Mouse (Mus musculus) liver, adult 2 months (tissue): ENCODE measurements around the gene Dnajc8.

Experiments
- CTCF ChIP-seq: fragments of 200-500 bp; IDR thresholded peaks from 2 replicates; pipeline ENCODE4 v1.5.1; 2011; ENCODE audit warnings: low read depth, low read length, control low read depth
- POLR2A ChIP-seq: fragments of 200-500 bp; IDR thresholded peaks from 2 replicates; pipeline ENCODE4 v1.6.1; 2011; ENCODE audit warnings: low read length, control low read depth; ENCODE audit not compliant: insufficient read depth; ENCODE audit errors: extremely low read depth

GRCm38 (mm10) chr4:132542724-132543123 lies 7.4 kb downstream of the Dnajc8 start:
- TF ChIP-seq CTCF = no peak
- TF ChIP-seq POLR2A = no peak
